Mouse (Mus musculus) kidney, embryonic 16.5 days (tissue): ENCODE results near the gene Pecam1. TPM values are rescaled to one million over a fixed set of nuclear protein-coding genes. Genes with fewer than 3 reads are reported as not detected.
A peak's percentile ranks its signal among the peaks of the same experiment; 100 is the strongest.

Experiments
- ATAC-seq: fragments of 200-750 bp; cut with Nextera tagmentation; 2 replicates; pipeline ENCODE4 v1.8.0; 2017; ENCODE audit warnings: moderate TSS enrichment; ENCODE audit not compliant: low FRiP score, low TSS enrichment
- H3K27ac ChIP-seq: fragments of 300-500 bp; sonication (generic); 2 replicates; pipeline ENCODE4 v1.5.1; 2014; ENCODE audit warnings: low read length
- H3K27me3 ChIP-seq: fragments of 300-500 bp; sonication (generic); 2 replicates; pipeline ENCODE4 v1.6.1; 2014; ENCODE audit warnings: low read length, control low read depth, mixed read lengths; ENCODE audit not compliant: insufficient read depth
- H3K36me3 ChIP-seq: fragments of 300-500 bp; sonication (generic); 2 replicates; pipeline ENCODE4 v1.6.1; 2014; ENCODE audit warnings: low read length, control low read depth, mixed read lengths; ENCODE audit not compliant: insufficient read depth
- H3K4me1 ChIP-seq: fragments of 300-500 bp; sonication (generic); 2 replicates; pipeline ENCODE4 v1.6.1; 2014; ENCODE audit warnings: low read length, control low read depth, mixed read lengths; ENCODE audit not compliant: insufficient read depth
- H3K4me2 ChIP-seq: fragments of 300-500 bp; sonication (generic); replicated peaks from 2 replicates; pipeline ENCODE4 v1.6.1; 2014; ENCODE audit warnings: low read depth, low read length
- H3K4me3 ChIP-seq: fragments of 300-500 bp; sonication (generic); 2 replicates; pipeline ENCODE4 v1.5.1; 2014; ENCODE audit warnings: mild to moderate bottlenecking, low read length
- H3K9ac ChIP-seq: fragments of 300-500 bp; sonication (generic); replicated peaks from 2 replicates; pipeline ENCODE4 v1.6.1; 2014; ENCODE audit warnings: low read length
- H3K9me3 ChIP-seq: fragments of 300-500 bp; sonication (generic); 2 replicates; pipeline ENCODE4 v1.6.1; 2016; ENCODE audit warnings: low read length, control low read depth
- WGBS: fragments of 180-500 bp; shearing (Covaris S2); extraction: QIAGEN DNeasy Blood & Tissue Kit; methylation state at CpG from one replicate; pipeline ENCODE4 v1.1.7; 2014; 5-methylcytosine and 5-hydroxymethylcytosine counted together
- polyA plus RNA-seq: library from polyadenylated mRNA; unstranded; fragments of >200 nt; fragmentation: Nextera tagmentation; extraction: Ambion mirVana; gene quantifications from 2 replicates; pipeline ENCODE4 v1.2.1, GENCODE M21; 2015

Gene Pecam1
- polyA plus RNA-seq, 1 experiment from 2014 or later: 74.9 TPM

GRCm38 (mm10) chr11:106683345-106683744 is 67.1 kb downstream of the Pecam1 start:
- no peaks in the 10 kb centered on the region for H3K27me3 ChIP-seq
- H3K4me1 ChIP-seq: no peaks in the 10 kb centered on the region
- no peak overlapping the region for H3K4me2 ChIP-seq
- H3K27ac ChIP-seq: no peak overlapping the region
- no peaks in the 10 kb centered on the region for H3K9me3 ChIP-seq
- ATAC-seq: no peak
- WGBS: 83% methylated on average over 3 of the region's 3 CpGs
- no peaks in the 10 kb centered on the region for H3K36me3 ChIP-seq
- no peak overlapping the region for H3K4me3 ChIP-seq
- H3K9ac ChIP-seq: no peak overlapping the region

GRCm38 (mm10) chr11:106681138-106681537 is 69.3 kb downstream of the Pecam1 start:
- Histone ChIP-seq H3K4me1 (no peaks in the 10 kb centered on the region), H3K36me3 (no peaks in the 10 kb centered on the region), H3K4me3 (no peak overlapping the region), H3K27ac (no peak overlapping the region), H3K4me2 (no peak overlapping the region), H3K9ac (no peak overlapping the region), H3K27me3 (no peaks in the 10 kb centered on the region), H3K9me3 (no peaks in the 10 kb centered on the region)
- 93% methylated on average over 6 of the region's 6 CpGs for WGBS
- ATAC-seq: no peak

GRCm38 (mm10) chr11:106679874-106680273 is 70.6 kb downstream of the Pecam1 start:
- Histone ChIP-seq H3K9ac (no peak overlapping the region), H3K4me1 (peaks cover 7% of the 10 kb centered on the region; the same call in 1 of the 2 replicates), H3K4me3 (no peak overlapping the region), H3K9me3 (no peaks in the 10 kb centered on the region), H3K4me2 (no peak overlapping the region), H3K36me3 (no peaks in the 10 kb centered on the region), H3K27me3 (no peaks in the 10 kb centered on the region), H3K27ac (no peak overlapping the region)
- 54% methylated on average over 6 of the region's 6 CpGs for WGBS
- no peak for ATAC-seq

GRCm38 (mm10) chr11:106677910-106678591 is 72.4 kb downstream of the Pecam1 start:
- Histone ChIP-seq H3K27me3 (no peaks in the 10 kb centered on the region), H3K4me2 (no peak overlapping the region), H3K9me3 (no peaks in the 10 kb centered on the region), H3K27ac (no peak overlapping the region), H3K4me3 (no peak overlapping the region), H3K4me1 (peaks cover 19% of the 10 kb centered on the region), H3K9ac (no peak overlapping the region), H3K36me3 (no peaks in the 10 kb centered on the region)
- no peak for ATAC-seq
- WGBS: 65% methylated on average over 10 of the region's 10 CpGs

GRCm38 (mm10) chr11:106677331-106677730 is 73.1 kb downstream of the Pecam1 start:
- H3K9ac ChIP-seq: no peak overlapping the region
- H3K4me3 ChIP-seq: no peak overlapping the region
- ATAC-seq: no peak
- no peak overlapping the region for H3K27ac ChIP-seq
- peaks cover 19% of the 10 kb centered on the region for H3K4me1 ChIP-seq
- 63% methylated on average over 4 of the region's 4 CpGs for WGBS
- H3K9me3 ChIP-seq: no peaks in the 10 kb centered on the region
- H3K27me3 ChIP-seq: no peaks in the 10 kb centered on the region
- H3K36me3 ChIP-seq: no peaks in the 10 kb centered on the region
- no peak overlapping the region for H3K4me2 ChIP-seq

GRCm38 (mm10) chr11:106675875-106676274 is 74.6 kb downstream of the Pecam1 start:
- Histone ChIP-seq H3K27me3 (no peaks in the 10 kb centered on the region), H3K4me3 (no peak overlapping the region), H3K4me1 (peaks cover 19% of the 10 kb centered on the region), H3K9ac (no peak overlapping the region), H3K27ac (peak overlapping the region; percentile 79), H3K4me2 (no peak overlapping the region), H3K36me3 (no peaks in the 10 kb centered on the region), H3K9me3 (no peaks in the 10 kb centered on the region)
- 87% methylated on average over 5 of the region's 5 CpGs for WGBS
- no peak for ATAC-seq

GRCm38 (mm10) chr11:106675201-106675726 is 75.2 kb downstream of the Pecam1 start:
- Histone ChIP-seq H3K36me3 (no peaks in the 10 kb centered on the region), H3K27me3 (no peaks in the 10 kb centered on the region), H3K9me3 (no peaks in the 10 kb centered on the region), H3K4me2 (peak overlapping the region; percentile 41; the same call in 1 of the 2 replicates), H3K4me1 (peaks cover 19% of the 10 kb centered on the region), H3K9ac (no peak overlapping the region), H3K4me3 (no peak overlapping the region), H3K27ac (peak overlapping the region; percentile 79)
- 43% methylated on average over 10 of the region's 10 CpGs for WGBS
- ATAC-seq: no peak

- WGBS: 2% methylated on average over 9 of the region's 9 CpGs
- Histone ChIP-seq H3K27ac (peak overlapping the region; percentile 79), H3K4me2 (peak overlapping the region; percentile 41), H3K4me1 (peaks cover 21% of the 10 kb centered on the region), H3K4me3 (peak overlapping the region; percentile 16; the same call in 1 of the 2 replicates), H3K9me3 (no peaks in the 10 kb centered on the region), H3K27me3 (no peaks in the 10 kb centered on the region), H3K36me3 (no peaks in the 10 kb centered on the region), H3K9ac (peak overlapping the region; percentile 48; the same call in 1 of the 2 replicates)
- ATAC-seq: peak; percentile 90
Measured at GRCm38 (mm10) chr11:106674612-106675153, 75.7 kb downstream of the Pecam1 start.

- no peaks in the 10 kb centered on the region for H3K9me3 ChIP-seq
- H3K27me3 ChIP-seq: no peaks in the 10 kb centered on the region
- no peak overlapping the region for H3K4me3 ChIP-seq
- peak overlapping the region; percentile 79 for H3K27ac ChIP-seq
- peak overlapping the region; percentile 41 for H3K4me2 ChIP-seq
- 59% methylated on average over 8 of the region's 8 CpGs for WGBS
- H3K9ac ChIP-seq: peak overlapping the region; percentile 48; the same call in 1 of the 2 replicates
- no peak for ATAC-seq
- peaks cover 24% of the 10 kb centered on the region for H3K4me1 ChIP-seq
- H3K36me3 ChIP-seq: no peaks in the 10 kb centered on the region
Measured at GRCm38 (mm10) chr11:106673727-106674611, 76.5 kb downstream of the Pecam1 start.
